Mouse (Mus musculus) heart, embryonic 12.5 days (tissue): ENCODE data around the gene Tmed8. TPM values are rescaled to one million over a fixed set of nuclear protein-coding genes. Genes with fewer than 3 reads are reported as not detected.
"Not testable (repeated sequence)": the region's sequence is repeated elsewhere in the genome, so short reads cannot be mapped to it uniquely, and the experiment has no call there.

Experiments used
- ATAC-seq: fragments of 200-750 bp; cut with Nextera tagmentation; 2 replicates; pipeline ENCODE4 v1.8.0; 2017; ENCODE audit warnings: moderate TSS enrichment, moderate library complexity; ENCODE audit not compliant: insufficient number of reproducible peaks, low FRiP score
- H3K27ac ChIP-seq: fragments of 300-500 bp; sonication (generic); 2 replicates; pipeline ENCODE4 v1.5.1; 2016; ENCODE audit warnings: mild to moderate bottlenecking, moderate library complexity; ENCODE audit not compliant: poor library complexity, severe bottlenecking
- H3K27me3 ChIP-seq: fragments of 300-500 bp; sonication (generic); replicated peaks from 2 replicates; pipeline ENCODE4 v1.6.1; 2016; ENCODE audit warnings: mild to moderate bottlenecking, moderate library complexity
- H3K36me3 ChIP-seq: fragments of 300-500 bp; sonication (generic); 2 replicates; pipeline ENCODE4 v1.6.1; 2016; ENCODE audit warnings: mild to moderate bottlenecking, moderate library complexity
- H3K4me1 ChIP-seq: fragments of 300-500 bp; sonication (generic); replicated peaks from 2 replicates; pipeline ENCODE4 v1.6.1; 2016; ENCODE audit warnings: mild to moderate bottlenecking
- H3K4me2 ChIP-seq: fragments of 300-500 bp; sonication (generic); 2 replicates; pipeline ENCODE4 v1.6.1; 2016; ENCODE audit warnings: mild to moderate bottlenecking, moderate library complexity
- H3K4me3 ChIP-seq: fragments of 300-500 bp; sonication (generic); 2 replicates; pipeline ENCODE4 v1.5.1; 2016; ENCODE audit warnings: mild to moderate bottlenecking
- H3K9ac ChIP-seq: fragments of 300-500 bp; sonication (generic); 2 replicates; pipeline ENCODE4 v1.6.1; 2016; ENCODE audit warnings: mild to moderate bottlenecking, moderate library complexity
- H3K9me3 ChIP-seq: fragments of 300-500 bp; sonication (generic); replicated peaks from 2 replicates; pipeline ENCODE4 v1.6.1; 2016; ENCODE audit warnings: mild to moderate bottlenecking, moderate library complexity
- WGBS: fragments of 180-500 bp; shearing (Covaris S2); methylation state at CpG from one replicate; pipeline ENCODE4 v1.1.7; 2016; 5-methylcytosine and 5-hydroxymethylcytosine counted together
- polyA plus RNA-seq: library from polyadenylated mRNA; unstranded; fragments of >200 nt; fragmentation: Nextera tagmentation; extraction: Ambion mirVana; gene quantifications from 2 replicates; pipeline ENCODE4 v1.2.1, GENCODE M21; 2016

The Tmed8 gene
- polyA plus RNA-seq, 1 experiment from 2014 or later = 3.4 TPM

- Histone ChIP-seq H3K36me3 (peaks cover 28% of the 10 kb centered on the region), H3K4me2 (no peak overlapping the region), H3K4me1 (peaks cover 4% of the 10 kb centered on the region; the same call in 1 of the 2 replicates), H3K9ac (no peak overlapping the region), H3K27ac (no peak overlapping the region), H3K9me3 (0 out of 2 replicates have a peak, but pooled peaks cover 7% of the 10 kb centered on the region), H3K27me3 (no peaks in the 10 kb centered on the region), H3K4me3 (no peak overlapping the region)
- no peak for ATAC-seq
- WGBS = 67% methylated on average over 7 of the region's 7 CpGs
Measured at GRCm38 (mm10) chr12:87158099-87158498, 42.2 kb downstream of the Tmed8 start.

DNA sequence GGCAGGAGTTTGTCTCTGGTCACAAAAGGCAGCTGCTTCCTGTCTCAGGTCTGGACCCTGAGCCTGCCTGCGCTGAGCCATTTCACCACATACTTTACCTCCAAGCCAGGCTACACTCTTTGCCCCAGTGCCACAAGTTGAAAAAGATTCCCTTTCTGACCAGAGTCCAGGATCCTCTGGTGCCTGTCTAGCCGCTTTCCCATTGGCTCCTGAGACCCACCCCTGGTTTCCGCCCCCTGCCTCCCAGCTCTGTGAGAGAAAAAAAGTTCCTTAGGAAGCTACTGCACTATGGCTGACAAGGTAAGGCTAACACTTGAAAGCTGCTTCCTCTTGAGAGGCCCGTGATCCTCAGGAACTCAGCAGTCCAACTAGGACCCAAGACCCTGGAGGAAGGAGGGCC, 42.9 kb downstream of the Tmed8 start:
- Histone ChIP-seq H3K9ac (no peak overlapping the region), H3K27ac (no peak overlapping the region), H3K4me1 (peaks cover 4% of the 10 kb centered on the region; the same call in 1 of the 2 replicates), H3K36me3 (peaks cover 25% of the 10 kb centered on the region), H3K9me3 (0 out of 2 replicates have a peak, but pooled peaks cover 7% of the 10 kb centered on the region), H3K27me3 (no peaks in the 10 kb centered on the region), H3K4me3 (no peak overlapping the region), H3K4me2 (no peak overlapping the region)
- WGBS = 57% methylated on average over 4 of the region's 4 CpGs
- no peak for ATAC-seq

DNA sequence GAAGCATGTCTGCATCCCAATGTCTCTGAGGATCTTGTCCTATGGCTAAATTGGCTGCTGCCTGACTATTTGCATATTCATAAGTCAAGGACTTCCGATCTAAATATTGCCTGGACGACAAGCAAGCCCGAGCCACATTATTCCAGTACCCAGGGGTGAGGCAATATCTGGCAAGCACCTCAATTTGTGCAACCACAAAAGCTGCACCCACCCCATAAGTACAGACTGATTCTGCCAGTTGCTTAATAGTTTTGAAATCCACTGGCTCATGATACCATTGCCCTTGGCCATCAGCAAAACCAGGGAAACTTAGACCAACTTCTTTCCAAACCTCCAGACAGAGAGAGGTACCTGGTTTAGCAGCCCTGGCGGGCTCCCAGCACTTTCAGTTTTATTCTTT, 45.8 kb downstream of the Tmed8 start:
- not testable (repeated sequence) for H3K4me1 ChIP-seq, H3K9ac ChIP-seq, H3K4me3 ChIP-seq, H3K27ac ChIP-seq, H3K4me2 ChIP-seq, H3K27me3 ChIP-seq, ATAC-seq, H3K9me3 ChIP-seq
- 90% methylated on average over 4 of the region's 4 CpGs for WGBS
- peaks cover 17% of the 10 kb centered on the region for H3K36me3 ChIP-seq

DNA sequence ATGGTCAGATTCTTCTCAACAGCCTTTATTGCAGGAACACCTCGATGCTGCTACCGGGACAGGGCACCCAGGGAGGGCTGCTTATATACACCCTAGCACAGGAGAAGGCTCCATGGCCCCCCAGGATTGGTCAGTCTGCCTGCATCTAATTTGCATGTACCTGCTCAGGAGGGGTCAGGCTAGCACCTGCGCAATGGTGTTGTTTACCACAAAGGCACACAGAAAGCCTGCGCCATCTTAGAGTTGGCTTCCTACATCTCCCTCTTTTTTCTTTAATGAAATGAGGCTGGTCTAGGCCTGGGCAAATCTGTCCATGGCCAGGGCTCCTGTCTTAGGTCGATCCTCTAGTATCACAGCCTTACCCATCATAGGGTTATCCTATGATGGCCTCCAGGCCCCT, 50.8 kb downstream of the Tmed8 start:
- WGBS = 97% methylated on average over 5 of the region's 5 CpGs
- no peak for ATAC-seq
- peaks cover 16% of the 10 kb centered on the region for H3K36me3 ChIP-seq
- H3K4me1 ChIP-seq = peaks cover 15% of the 10 kb centered on the region
- no peak overlapping the region for H3K4me3 ChIP-seq
- H3K9ac ChIP-seq = no peak overlapping the region
- H3K27ac ChIP-seq = no peak overlapping the region
- no peaks in the 10 kb centered on the region for H3K27me3 ChIP-seq
- H3K9me3 ChIP-seq = no peaks in the 10 kb centered on the region; the same call in 1 of the 2 replicates
- no peak overlapping the region for H3K4me2 ChIP-seq

DNA sequence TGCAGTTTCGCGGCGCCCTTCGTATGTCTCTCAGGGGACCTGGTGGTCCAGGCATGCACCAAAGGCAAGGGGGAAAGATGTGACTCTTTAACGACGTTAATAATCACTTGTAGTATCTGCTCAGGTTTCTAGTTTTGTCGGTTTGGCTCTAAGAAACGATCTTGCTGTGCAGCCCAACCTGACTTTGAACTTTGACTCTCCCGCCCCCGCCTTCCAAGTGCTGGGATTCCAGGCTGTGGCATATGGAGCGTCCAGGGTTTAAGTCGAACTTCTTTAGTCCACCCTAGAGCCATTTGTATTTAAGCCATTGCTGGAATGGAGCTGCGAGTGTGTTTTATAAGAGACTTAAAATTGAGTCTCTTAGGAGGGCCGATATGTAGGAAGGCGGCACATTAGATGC, 52.1 kb downstream of the Tmed8 start:
- 16% methylated on average over 15 of the region's 15 CpGs for WGBS

GRCm38 (mm10) chr12:87147395-87148089, 52.7 kb downstream of the Tmed8 start, which contains the start of gene Pomt2:
Gene Pomt2, minus strand, starts transcription at chr12:87147968.
- peak; percentile 98 for ATAC-seq

More for the DNA sequence above, 52.1 kb downstream of the Tmed8 start:
- ATAC-seq = no peak
- peaks cover 20% of the 10 kb centered on the region for H3K36me3 ChIP-seq
- peak overlapping the region; percentile 94 for H3K27ac ChIP-seq
- H3K4me1 ChIP-seq = peaks cover 15% of the 10 kb centered on the region
- peak overlapping the region; percentile 70 for H3K4me3 ChIP-seq
- H3K27me3 ChIP-seq = no peaks in the 10 kb centered on the region
- no peaks in the 10 kb centered on the region; the same call in 1 of the 2 replicates for H3K9me3 ChIP-seq
- H3K9ac ChIP-seq = peak overlapping the region; percentile 78
- H3K4me2 ChIP-seq = peak overlapping the region; percentile 88

DNA sequence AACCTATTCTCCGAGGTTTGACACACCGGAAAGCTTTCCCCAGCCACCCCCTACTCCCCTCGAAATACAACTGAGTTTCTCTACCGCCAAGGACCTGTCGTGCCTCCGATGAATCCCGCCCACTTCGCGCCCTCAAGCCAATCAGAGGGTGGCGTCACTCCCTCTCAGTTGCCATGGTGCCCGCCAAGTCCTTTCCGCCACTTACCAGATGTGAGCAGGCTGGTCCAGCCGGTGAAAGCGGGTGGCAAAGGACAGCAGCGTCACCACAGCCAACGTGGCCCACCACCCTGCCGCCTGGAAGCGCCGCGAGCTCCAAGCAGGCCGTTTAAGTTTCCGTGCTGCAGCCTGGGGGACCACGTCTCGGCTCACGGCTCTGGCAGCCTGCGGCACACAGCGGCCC, 53.3 kb downstream of the Tmed8 start, which contains the start of gene Gstz1:
Gstz1 (plus strand) TSS at position 200 of the 400 bp plus-strand sequence.
- H3K36me3 ChIP-seq = peaks cover 17% of the 10 kb centered on the region
- H3K9me3 ChIP-seq = no peaks in the 10 kb centered on the region; the same call in 1 of the 2 replicates
- H3K4me1 ChIP-seq = peaks cover 20% of the 10 kb centered on the region
- no peaks in the 10 kb centered on the region for H3K27me3 ChIP-seq
- peak within 1 kb of the TSS; percentile 94 for H3K27ac ChIP-seq
- H3K4me3 ChIP-seq = peak within 1 kb of the TSS; percentile 70
- ATAC-seq = peak; percentile 90
- under 1% methylated on average over 27 of the region's 27 CpGs for WGBS
- H3K9ac ChIP-seq = peak within 1 kb of the TSS; percentile 78
- H3K4me2 ChIP-seq = peak within 1 kb of the TSS; percentile 88

More at GRCm38 (mm10) chr12:87147395-87148089, 52.7 kb downstream of the Tmed8 start, which contains the start of gene Pomt2:
- Histone ChIP-seq H3K36me3 (peaks cover 17% of the 10 kb centered on the region), H3K4me1 (peaks cover 15% of the 10 kb centered on the region), H3K27me3 (no peaks in the 10 kb centered on the region), H3K4me3 (peak within 1 kb of the TSS; percentile 70), H3K9me3 (no peaks in the 10 kb centered on the region; the same call in 1 of the 2 replicates), H3K9ac (peak within 1 kb of the TSS; percentile 78), H3K4me2 (peak within 1 kb of the TSS; percentile 88), H3K27ac (peak within 1 kb of the TSS; percentile 94)
- under 1% methylated on average over 61 of the region's 61 CpGs for WGBS

DNA sequence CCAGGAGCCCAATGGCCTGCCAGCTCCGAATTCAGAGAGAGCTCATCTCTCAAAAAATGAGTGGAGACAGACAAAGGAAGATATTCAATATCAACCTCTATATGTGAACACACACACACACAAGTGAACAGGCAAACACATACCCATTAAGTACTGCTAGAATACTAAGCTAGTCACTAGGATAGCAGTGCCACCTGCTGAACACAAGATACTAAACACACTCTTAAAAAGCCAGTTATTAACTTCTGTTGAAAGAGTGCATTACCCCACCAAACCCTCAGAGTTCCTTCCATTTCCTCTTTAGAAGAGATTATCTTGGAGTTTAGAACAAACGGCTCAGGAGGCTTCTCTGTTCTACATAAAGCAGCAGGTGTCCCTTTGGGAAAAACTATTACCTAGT, 58.1 kb downstream of the Tmed8 start:
- H3K27me3 ChIP-seq = no peaks in the 10 kb centered on the region
- peaks cover 16% of the 10 kb centered on the region for H3K36me3 ChIP-seq
- 67% methylated on average over 2 of the region's 2 CpGs for WGBS
- H3K4me1 ChIP-seq = peaks cover 25% of the 10 kb centered on the region
- no peaks in the 10 kb centered on the region for H3K9me3 ChIP-seq
- no peak overlapping the region for H3K9ac ChIP-seq
- H3K27ac ChIP-seq = no peak overlapping the region
- no peak for ATAC-seq
- H3K4me3 ChIP-seq = no peak overlapping the region
- H3K4me2 ChIP-seq = no peak overlapping the region

DNA sequence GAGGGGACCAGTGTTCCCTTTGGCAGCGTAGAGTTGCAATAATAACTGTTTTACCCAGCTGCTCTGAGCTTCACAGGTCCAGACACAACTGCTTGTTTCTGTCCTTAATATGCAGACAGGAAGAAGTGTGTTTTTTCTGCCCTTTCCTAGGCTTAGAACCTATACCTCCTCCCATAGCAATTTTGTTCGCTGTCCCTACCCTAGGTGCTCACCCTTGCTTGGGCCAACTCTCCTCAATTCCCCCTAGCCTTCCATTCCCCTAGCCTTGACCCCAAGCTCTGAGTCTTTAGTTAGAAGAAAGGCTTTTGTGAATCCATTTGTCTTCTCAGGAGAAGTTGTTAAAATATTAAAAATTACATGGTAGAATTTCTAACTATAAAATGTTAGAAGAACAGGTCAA, 61.5 kb downstream of the Tmed8 start:
- Histone ChIP-seq H3K4me2 (no peak overlapping the region), H3K9ac (no peak overlapping the region), H3K4me1 (peaks cover 18% of the 10 kb centered on the region), H3K36me3 (peaks cover 31% of the 10 kb centered on the region), H3K4me3 (no peak overlapping the region), H3K27ac (no peak overlapping the region), H3K27me3 (no peaks in the 10 kb centered on the region), H3K9me3 (no peaks in the 10 kb centered on the region)
- ATAC-seq = no peak
- WGBS = 69% methylated on average over 2 of the region's 2 CpGs

GRCm38 (mm10) chr12:87138342-87138701, 61.9 kb downstream of the Tmed8 start:
- no peak overlapping the region for H3K27ac ChIP-seq
- no peak overlapping the region for H3K4me3 ChIP-seq
- H3K9ac ChIP-seq = no peak overlapping the region
- no peak for ATAC-seq
- WGBS = 98% methylated on average over 2 of the region's 2 CpGs
- no peaks in the 10 kb centered on the region for H3K9me3 ChIP-seq
- H3K36me3 ChIP-seq = peaks cover 31% of the 10 kb centered on the region
- H3K4me1 ChIP-seq = peaks cover 18% of the 10 kb centered on the region
- H3K4me2 ChIP-seq = no peak overlapping the region
- H3K27me3 ChIP-seq = no peaks in the 10 kb centered on the region

DNA sequence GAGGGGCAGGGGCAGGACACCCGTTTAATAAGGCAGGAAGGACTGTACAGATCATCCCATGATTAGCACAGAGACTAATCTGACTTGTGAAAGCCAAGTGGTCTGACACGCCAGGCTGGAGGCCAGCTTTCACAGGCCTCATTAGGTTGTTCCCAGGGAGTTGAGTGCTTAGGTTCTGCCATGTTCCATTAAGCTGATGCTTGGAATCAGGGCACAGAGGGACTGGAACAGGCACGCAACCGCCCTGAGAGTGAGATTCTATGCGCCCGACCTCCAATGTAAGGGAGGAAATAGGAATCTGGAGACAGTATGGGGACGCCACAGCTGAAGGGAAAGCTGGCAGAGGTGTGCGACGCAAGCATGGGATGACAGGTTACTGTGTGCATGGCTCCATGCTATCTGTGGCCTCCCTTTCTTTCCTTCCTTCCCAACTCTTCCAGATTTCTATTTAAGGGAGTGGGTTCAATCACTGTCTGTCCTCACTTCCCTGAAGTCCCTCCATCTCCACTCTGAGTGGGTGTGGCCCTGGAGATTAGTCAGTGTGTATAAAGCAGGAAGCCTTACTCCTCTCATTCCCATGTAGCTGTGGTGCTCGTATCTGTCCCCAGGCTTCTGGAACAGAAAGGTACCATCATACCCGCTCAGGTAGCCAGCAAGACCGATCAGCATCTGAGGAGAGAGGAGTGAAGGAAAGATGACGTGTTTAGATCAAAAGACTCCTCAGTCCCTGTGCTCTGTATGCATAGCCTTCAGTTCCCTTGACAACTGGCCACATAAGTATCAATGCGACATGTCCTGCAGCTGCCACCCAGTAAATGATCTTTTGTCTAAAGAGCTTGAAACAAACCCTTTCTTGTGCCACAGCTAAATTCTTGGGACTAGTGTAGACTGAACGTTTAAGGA, 62.6 kb downstream of the Tmed8 start:
- Histone ChIP-seq H3K27ac (no peak overlapping the region), H3K4me3 (no peak overlapping the region), H3K27me3 (no peaks in the 10 kb centered on the region), H3K9ac (no peak overlapping the region), H3K36me3 (peaks cover 32% of the 10 kb centered on the region), H3K4me1 (peaks cover 20% of the 10 kb centered on the region), H3K9me3 (no peaks in the 10 kb centered on the region), H3K4me2 (no peak overlapping the region)
- ATAC-seq = no peak
- 75% methylated on average over 15 of the region's 15 CpGs for WGBS
